Mouse (Mus musculus) macrophage (primary cell): ENCODE data around the gene Ccdc126. TPM values are rescaled to one million over a fixed set of nuclear protein-coding genes. Genes with fewer than 3 reads are reported as not detected.
A peak's percentile ranks its signal among the peaks of the same experiment; 100 is the strongest.
"Not testable (repeated sequence)": the region's sequence is repeated elsewhere in the genome, so short reads cannot be mapped to it uniquely, and the experiment has no call there.

Source experiments
- H3K27ac ChIP-seq: fragments of 350-480 bp; formaldehyde crosslinking; 2 replicates; pipeline ENCODE4 v1.9.0; 2021
- H3K36me3 ChIP-seq: fragments of 350-480 bp; formaldehyde crosslinking; 2 replicates; pipeline ENCODE4 v1.9.0; 2021; ENCODE audit errors: inconsistent target
- H3K4me3 ChIP-seq: fragments of 350-480 bp; formaldehyde crosslinking; 2 replicates; pipeline ENCODE4 v1.9.0; 2021; ENCODE audit errors: inconsistent target
- H3K79me2 ChIP-seq: fragments of 350-480 bp; formaldehyde crosslinking; 2 replicates; pipeline ENCODE4 v1.9.0; 2021; ENCODE audit errors: inconsistent target
- WGBS: methylation state at CpG from one replicate; pipeline ENCODE4 v1.1.7; 2026; ENCODE audit warnings: inconsistent platforms; ENCODE audit not compliant: missing documents; 5-methylcytosine and 5-hydroxymethylcytosine counted together
- polyA plus RNA-seq: library from polyadenylated mRNA; stranded (reverse); fragments of 250-400 nt; gene quantifications from 3 replicates; pipeline ENCODE4 v1.2.4, GENCODE M21; 2018; ENCODE audit warnings: inconsistent platforms
- total RNA-seq, 78 experiments: library from RNA; depleted of rRNA; stranded (reverse); fragments of 250-400 nt; gene quantifications; 1 replicate in 9 of 78; 2 replicates in 24 of 78; 3 replicates in 43 of 78; 4 replicates in 2 of 78; pipeline ENCODE4 v1.2.4; 2018; ENCODE audit warnings: inconsistent platforms in 56 of 78

Ccdc126 gene
- 1 to 10 TPM in 16 of 26 experiments, under 1 TPM in 9, not detected in 1; 0.50 to 3.6 (median 1.1) TPM for total RNA-seq (2018; cell fraction: chromatin; rRNA removed)
- total RNA-seq (2018; cell fraction: cytosol; rRNA removed) = 1 to 10 TPM; 1.9 to 7.7 (median 5.9) TPM
- total RNA-seq (2018; cell fraction: nucleus; rRNA removed) = 10 to 100 TPM in 1 of 26 experiments, 1 to 10 TPM in 24, under 1 TPM in 1; 0.72 to 12.0 (median 4.1) TPM
- 6.8 to 8.5 TPM (median 7.7 TPM) in 3 replicates for polyA plus RNA-seq

GRCm38 (mm10) chr6:49318966-49319594, at the start of gene Ccdc126:
Ccdc126 (plus strand) TSS chr6:49319274.
- H3K27ac ChIP-seq = peak within 1 kb of the TSS; percentile 39; the same call in 1 of the 2 replicates
- H3K36me3 ChIP-seq = no peaks in the 10 kb centered on the region
- WGBS = 1% methylated on average over 47 of the region's 47 CpGs
- no peaks in the 10 kb centered on the region; the same call in 1 of the 2 replicates for H3K79me2 ChIP-seq
- peak within 1 kb of the TSS; percentile 65 for H3K4me3 ChIP-seq

DNA sequence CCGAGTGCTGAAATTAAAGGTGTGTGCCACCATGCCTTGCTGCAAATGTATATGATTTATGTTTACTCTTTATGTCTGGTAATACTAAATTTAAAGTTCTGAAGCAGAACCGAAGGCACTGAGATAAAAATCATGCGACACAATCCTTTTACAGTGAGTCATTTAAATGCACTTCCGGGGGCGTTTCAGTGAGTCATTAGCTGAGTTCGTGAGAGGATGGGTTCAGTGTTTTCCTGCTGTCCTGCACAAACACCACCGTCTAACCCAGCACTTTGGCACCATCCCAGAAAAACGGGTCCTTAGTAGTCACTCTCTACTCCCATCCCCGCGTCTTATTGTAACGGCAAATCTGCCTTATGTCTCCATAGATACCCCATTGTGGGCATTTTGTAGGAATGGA, 49.2 kb upstream of the Ccdc126 start:
- no peaks in the 10 kb centered on the region for H3K79me2 ChIP-seq
- WGBS = 60% methylated on average over 11 of the region's 11 CpGs
- no peaks in the 10 kb centered on the region for H3K36me3 ChIP-seq
- H3K27ac ChIP-seq = no peak overlapping the region
- H3K4me3 ChIP-seq = no peak overlapping the region

GRCm38 (mm10) chr6:49271815-49272214, 47.3 kb upstream of the Ccdc126 start:
- H3K27ac ChIP-seq = no peak overlapping the region
- H3K79me2 ChIP-seq = no peaks in the 10 kb centered on the region
- no peak overlapping the region for H3K4me3 ChIP-seq
- WGBS = 96% methylated on average over 6 of the region's 6 CpGs
- no peaks in the 10 kb centered on the region for H3K36me3 ChIP-seq

- 87% methylated on average over 2 of the region's 2 CpGs for WGBS
- Histone ChIP-seq H3K27ac (no peak overlapping the region), H3K79me2 (no peaks in the 10 kb centered on the region), H3K4me3 (no peak overlapping the region), H3K36me3 (no peaks in the 10 kb centered on the region)
These were observed 46.2 kb upstream of the Ccdc126 start for GRCm38 (mm10) chr6:49272863-49273262.

- WGBS = 86% methylated on average over 4 of the region's 4 CpGs
- Histone ChIP-seq H3K4me3 (no peak overlapping the region), H3K27ac (no peak overlapping the region), H3K36me3 (no peaks in the 10 kb centered on the region), H3K79me2 (no peaks in the 10 kb centered on the region)
These were observed 45.1 kb upstream of the Ccdc126 start for GRCm38 (mm10) chr6:49273934-49274333.

DNA sequence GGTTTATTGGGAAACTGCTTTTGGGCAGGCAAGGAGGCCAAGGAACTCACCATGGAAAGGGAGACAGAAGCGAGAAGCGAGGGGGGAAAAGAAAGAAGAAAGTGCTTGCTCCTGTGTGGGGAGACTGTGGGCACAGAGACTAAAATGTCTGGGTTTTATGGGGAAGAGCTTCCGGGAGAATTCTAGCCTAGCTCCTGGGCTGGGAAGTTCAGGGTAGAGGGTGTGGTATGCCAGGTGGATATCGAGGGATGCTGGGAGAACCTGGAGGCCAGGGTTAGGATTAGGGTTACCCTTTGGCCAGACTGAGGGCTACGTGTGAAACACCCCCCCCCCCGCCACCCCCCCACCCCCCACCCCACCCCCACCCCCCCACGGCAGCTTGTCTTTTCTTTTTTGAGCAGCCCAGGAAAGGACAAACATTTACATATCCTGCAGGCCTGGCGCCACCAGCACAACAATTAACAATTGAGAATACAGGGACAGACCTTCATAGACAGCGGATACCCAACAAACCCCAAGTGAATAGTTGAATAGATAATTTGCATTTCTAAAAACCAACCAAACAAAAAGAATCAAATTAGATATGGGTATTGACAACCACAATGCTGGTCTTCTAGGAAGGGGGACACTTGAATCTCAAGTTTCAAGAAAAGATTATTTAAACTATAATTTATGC, 44.5 kb upstream of the Ccdc126 start:
- Histone ChIP-seq H3K79me2 (no peaks in the 10 kb centered on the region), H3K36me3 (no peaks in the 10 kb centered on the region), H3K27ac (no peak overlapping the region), H3K4me3 (no peak overlapping the region)
- 84% methylated on average over 8 of the region's 9 CpGs for WGBS

DNA sequence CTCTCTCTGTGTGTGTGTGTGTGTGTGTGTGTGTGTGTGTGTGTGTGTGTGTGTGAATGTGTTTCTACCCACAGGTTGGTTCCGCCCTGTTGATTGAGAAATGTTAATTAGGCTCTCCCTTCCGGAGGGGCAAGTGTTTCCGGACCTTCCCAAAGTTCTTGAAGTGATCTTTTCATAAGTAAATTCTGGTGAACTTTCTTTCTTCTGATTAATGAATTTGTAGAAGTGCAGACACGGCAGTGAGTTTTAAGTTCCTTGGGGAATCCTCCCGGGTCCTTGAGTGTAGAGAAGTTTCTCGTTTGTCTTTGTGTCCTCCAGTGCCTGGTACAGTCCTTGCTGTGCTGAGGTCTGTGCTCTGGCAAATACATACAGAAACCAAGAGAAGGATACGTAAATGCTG, 43.8 kb upstream of the Ccdc126 start:
- Histone ChIP-seq H3K27ac (no peak overlapping the region), H3K79me2 (no peaks in the 10 kb centered on the region), H3K4me3 (no peak overlapping the region), H3K36me3 (no peaks in the 10 kb centered on the region)
- 93% methylated on average over 6 of the region's 7 CpGs for WGBS

GRCm38 (mm10) chr6:49280942-49281341, 38.1 kb upstream of the Ccdc126 start:
- Histone ChIP-seq H3K27ac (no peak overlapping the region), H3K4me3 (no peak overlapping the region), H3K79me2 (no peaks in the 10 kb centered on the region), H3K36me3 (no peaks in the 10 kb centered on the region)
- WGBS = 82% methylated on average over 1 of the region's 1 CpGs

DNA sequence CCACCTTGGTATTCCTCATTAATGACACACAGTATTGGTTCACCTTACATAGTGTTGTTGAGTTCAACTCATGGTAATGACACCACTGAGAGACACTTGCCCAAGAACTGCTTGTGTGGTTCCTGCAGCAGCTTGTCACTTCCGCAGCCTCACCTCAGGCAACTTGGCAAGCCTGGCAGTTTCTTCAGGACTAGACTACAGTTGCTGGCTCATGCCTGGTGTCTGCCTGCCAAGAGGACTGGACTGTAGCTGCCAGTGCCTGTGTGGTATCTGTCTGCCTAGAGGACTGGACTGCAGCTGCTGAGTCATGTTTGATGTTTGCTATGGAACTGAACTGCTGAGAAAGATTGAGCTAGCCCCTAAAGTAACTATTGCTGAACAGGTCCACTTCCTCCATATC, 37.0 kb upstream of the Ccdc126 start:
- 79% methylated on average over 1 of the region's 1 CpGs for WGBS
- Histone ChIP-seq H3K4me3 (no peak overlapping the region), H3K36me3 (no peaks in the 10 kb centered on the region), H3K27ac (no peak overlapping the region), H3K79me2 (no peaks in the 10 kb centered on the region)

DNA sequence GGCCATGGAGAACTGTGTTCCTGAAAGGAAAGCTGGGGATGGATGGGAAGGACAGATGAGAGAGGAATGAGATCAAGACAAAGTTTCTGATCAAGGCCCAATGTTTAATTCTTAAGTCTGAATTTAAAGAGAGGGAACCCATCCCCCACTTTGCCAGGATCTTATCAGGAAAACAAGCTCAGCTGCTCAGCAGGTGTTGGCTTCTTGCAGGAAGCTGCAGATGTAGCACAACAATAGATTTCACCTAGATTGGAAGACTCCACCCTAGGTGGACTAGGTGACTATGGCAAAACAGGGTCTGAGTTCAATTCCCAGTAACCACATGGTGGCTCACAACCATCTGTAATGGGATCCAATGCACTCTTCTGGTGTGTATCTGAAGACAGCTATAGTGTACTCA, 20.8 kb upstream of the Ccdc126 start:
- H3K36me3 ChIP-seq = no peaks in the 10 kb centered on the region
- no peak overlapping the region for H3K27ac ChIP-seq
- H3K4me3 ChIP-seq = no peak overlapping the region
- no peaks in the 10 kb centered on the region for H3K79me2 ChIP-seq

- H3K36me3 ChIP-seq, H3K79me2 ChIP-seq, H3K27ac ChIP-seq, H3K4me3 ChIP-seq: not testable (repeated sequence)
- 79% methylated on average over 3 of the region's 3 CpGs for WGBS
These were observed 4.3 kb upstream of the Ccdc126 start for GRCm38 (mm10) chr6:49314821-49315220.

- no peaks in the 10 kb centered on the region for H3K36me3 ChIP-seq
- H3K4me3 ChIP-seq = peak overlapping the region; percentile 65
- WGBS = 26% methylated on average over 13 of the region's 13 CpGs
- no peaks in the 10 kb centered on the region; the same call in 1 of the 2 replicates for H3K79me2 ChIP-seq
- peak overlapping the region; percentile 39; the same call in 1 of the 2 replicates for H3K27ac ChIP-seq
These were observed 681 bp downstream of the Ccdc126 start for GRCm38 (mm10) chr6:49319595-49320315.

DNA sequence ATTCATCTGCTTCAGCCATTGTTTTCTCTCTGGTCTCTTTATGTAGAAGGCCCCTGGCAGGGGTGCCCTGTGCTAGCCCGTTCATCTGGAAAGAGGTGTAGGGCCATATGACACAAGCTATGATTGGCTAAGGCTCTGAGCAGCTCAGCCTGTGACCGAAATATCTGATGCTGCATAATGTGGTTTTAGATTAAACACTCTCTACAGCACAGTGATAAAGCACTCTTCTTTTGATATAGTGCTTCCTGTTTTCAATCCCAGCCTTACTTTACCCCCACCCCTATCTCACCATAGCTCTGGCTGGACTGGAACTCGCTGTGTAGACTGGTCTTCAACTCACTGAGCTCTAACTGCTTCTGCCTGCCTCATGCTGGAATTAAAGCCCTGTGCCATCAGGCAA, 2.3 kb downstream of the Ccdc126 start:
- Histone ChIP-seq H3K4me3 (no peak overlapping the region), H3K79me2 (no peaks in the 10 kb centered on the region; the same call in 1 of the 2 replicates), H3K27ac (no peak overlapping the region), H3K36me3 (no peaks in the 10 kb centered on the region)
- 63% methylated on average over 3 of the region's 3 CpGs for WGBS

GRCm38 (mm10) chr6:49322056-49322455, 3.0 kb downstream of the Ccdc126 start:
- Histone ChIP-seq H3K79me2 (no peaks in the 10 kb centered on the region; the same call in 1 of the 2 replicates), H3K4me3 (no peak overlapping the region), H3K27ac (no peak overlapping the region), H3K36me3 (no peaks in the 10 kb centered on the region)

DNA sequence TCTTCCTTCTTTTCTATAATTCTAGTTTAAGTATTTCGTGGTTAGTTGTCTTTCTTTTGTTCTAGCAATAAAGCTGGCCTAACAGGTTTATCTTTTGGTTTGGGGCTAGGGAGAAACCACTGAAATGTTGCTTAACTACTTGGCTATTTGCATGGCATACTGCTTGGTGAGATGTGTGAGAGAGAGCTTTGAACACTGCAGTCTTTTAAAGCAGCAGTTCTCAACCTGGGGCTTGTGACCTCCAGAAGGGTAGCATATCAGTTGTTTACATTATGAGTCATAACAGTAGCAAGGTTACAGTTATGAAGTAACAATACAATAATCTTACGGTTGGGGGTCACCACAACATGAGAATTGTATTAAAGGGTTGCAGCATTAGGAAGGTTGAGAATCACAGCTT, 3.9 kb downstream of the Ccdc126 start:
- WGBS = 48% methylated on average over 2 of the region's 2 CpGs
- H3K27ac ChIP-seq = no peak overlapping the region
- no peaks in the 10 kb centered on the region for H3K36me3 ChIP-seq
- H3K4me3 ChIP-seq = no peak overlapping the region
- no peaks in the 10 kb centered on the region; the same call in 1 of the 2 replicates for H3K79me2 ChIP-seq
